Mouse (Mus musculus) kidney, postnatal 10 days (tissue): ENCODE measurements around the gene A3galt2.

Experiments used
- DNase-seq: peaks from one replicate; pipeline ENCODE4 v3.0.0; 2021; ENCODE audit warnings: mixed read lengths

Gene A3galt2

GRCm38 (mm10) chr4:128755064-128755463 is at the start of gene A3galt2:
TSS of gene A3galt2 (plus strand) at chr4:128755364.
- DNase-seq = no peak

GRCm38 (mm10) chr4:128706626-128707025 is 48.5 kb upstream of the A3galt2 start:
- peak; percentile 71 for DNase-seq

- DNase-seq = no peak
These were observed 47.8 kb upstream of the A3galt2 start for GRCm38 (mm10) chr4:128707384-128707783.

GRCm38 (mm10) chr4:128709061-128709780 is 45.9 kb upstream of the A3galt2 start:
- DNase-seq = no peak

GRCm38 (mm10) chr4:128709781-128710166 is 45.4 kb upstream of the A3galt2 start:
- DNase-seq = no peak

- DNase-seq = no peak
These were observed 44.9 kb upstream of the A3galt2 start for GRCm38 (mm10) chr4:128710286-128710685.

- DNase-seq = no peak
These were observed 44.4 kb upstream of the A3galt2 start for GRCm38 (mm10) chr4:128710800-128711199.

- peak; percentile 95 for DNase-seq
These were observed 43.6 kb upstream of the A3galt2 start for GRCm38 (mm10) chr4:128711455-128712135.

GRCm38 (mm10) chr4:128712136-128712655 is 43.0 kb upstream of the A3galt2 start:
- DNase-seq = no peak

GRCm38 (mm10) chr4:128712941-128713340 is 42.2 kb upstream of the A3galt2 start:
- no peak for DNase-seq

- DNase-seq = peak; percentile 69
These were observed 39.6 kb upstream of the A3galt2 start for GRCm38 (mm10) chr4:128715241-128716204.

GRCm38 (mm10) chr4:128716279-128716678 is 38.9 kb upstream of the A3galt2 start:
- DNase-seq = no peak

- DNase-seq = no peak
These were observed 38.4 kb upstream of the A3galt2 start for GRCm38 (mm10) chr4:128716731-128717130.

- DNase-seq = peak; percentile 87
These were observed 35.1 kb upstream of the A3galt2 start for GRCm38 (mm10) chr4:128720110-128720509.

- peak; percentile 69 for DNase-seq
These were observed 34.0 kb upstream of the A3galt2 start for GRCm38 (mm10) chr4:128721061-128721648.

GRCm38 (mm10) chr4:128721761-128722160 is 33.4 kb upstream of the A3galt2 start:
- DNase-seq = no peak

- DNase-seq = no peak
These were observed 32.2 kb upstream of the A3galt2 start for GRCm38 (mm10) chr4:128722932-128723331.

- no peak for DNase-seq
These were observed 31.7 kb upstream of the A3galt2 start for GRCm38 (mm10) chr4:128723431-128723830.

- peak; percentile 38 for DNase-seq
These were observed 31.1 kb upstream of the A3galt2 start for GRCm38 (mm10) chr4:128724059-128724458.

GRCm38 (mm10) chr4:128727019-128727720 is 28.0 kb upstream of the A3galt2 start:
- DNase-seq = peak; percentile 94

GRCm38 (mm10) chr4:128727721-128728430 is 27.3 kb upstream of the A3galt2 start:
- peak; percentile 76 for DNase-seq
